Mouse (Mus musculus) intestine, embryonic 14.5 days (tissue): ENCODE data around the gene Hba-a2. TPM values are rescaled to one million over a fixed set of nuclear protein-coding genes. Genes with fewer than 3 reads are reported as not detected.
A peak's percentile ranks its signal among the peaks of the same experiment; 100 is the strongest.
"Not testable (repeated sequence)": the region's sequence is repeated elsewhere in the genome, so short reads cannot be mapped to it uniquely, and the experiment has no call there.

Experiments
- ATAC-seq: fragments of 200-750 bp; cut with Nextera tagmentation; replicated peaks from 2 replicates; pipeline ENCODE4 v1.8.0; 2017; ENCODE audit warnings: low read depth, moderate number of reproducible peaks, moderate TSS enrichment, moderate library complexity; ENCODE audit not compliant: low FRiP score, low TSS enrichment
- DNase-seq: peaks from one replicate; pipeline ENCODE4 v3.0.0-alpha.2; 2018; ENCODE audit warnings: low spot score
- H3K27ac ChIP-seq: fragments of 300-500 bp; sonication (generic); 2 replicates; pipeline ENCODE4 v1.5.1; 2014; ENCODE audit warnings: low read depth, mild to moderate bottlenecking, control low read depth
- H3K27me3 ChIP-seq: fragments of 300-500 bp; sonication (generic); replicated peaks from 2 replicates; pipeline ENCODE4 v1.6.1; 2014; ENCODE audit warnings: low read length, control low read depth; ENCODE audit not compliant: control insufficient read depth, insufficient read depth
- H3K36me3 ChIP-seq: fragments of 300-500 bp; sonication (generic); 2 replicates; pipeline ENCODE4 v1.6.1; 2014; ENCODE audit warnings: low read length, control low read depth; ENCODE audit not compliant: control insufficient read depth, insufficient read depth
- H3K4me1 ChIP-seq: fragments of 300-500 bp; sonication (generic); replicated peaks from 2 replicates; pipeline ENCODE4 v1.6.1; 2014; ENCODE audit warnings: low read length, control low read depth, mixed read lengths; ENCODE audit not compliant: control insufficient read depth, insufficient read depth
- H3K4me2 ChIP-seq: fragments of 300-500 bp; sonication (generic); 2 replicates; pipeline ENCODE4 v1.6.1; 2014; ENCODE audit warnings: low read length
- H3K4me3 ChIP-seq: fragments of 300-500 bp; sonication (generic); 2 replicates; pipeline ENCODE4 v1.5.1; 2014; ENCODE audit warnings: low read depth, low read length, control low read depth, mixed read lengths
- H3K9ac ChIP-seq: fragments of 300-500 bp; sonication (generic); 2 replicates; pipeline ENCODE4 v1.6.1; 2014; ENCODE audit warnings: mild to moderate bottlenecking, low read length
- H3K9me3 ChIP-seq: fragments of 300-500 bp; sonication (generic); 2 replicates; pipeline ENCODE4 v1.6.1; 2016; ENCODE audit warnings: low read length, control low read depth; ENCODE audit not compliant: control insufficient read depth
- WGBS: fragments of 180-500 bp; shearing (Covaris S2); extraction: QIAGEN DNeasy Blood & Tissue Kit; methylation state at CpG from one replicate; pipeline ENCODE4 v1.1.7; 2014; 5-methylcytosine and 5-hydroxymethylcytosine counted together
- polyA plus RNA-seq: library from polyadenylated mRNA; unstranded; fragments of >200 nt; fragmentation: Nextera tagmentation; extraction: Ambion mirVana; gene quantifications from 2 replicates; pipeline ENCODE4 v1.2.1, GENCODE M21; 2014

The Hba-a2 gene
- polyA plus RNA-seq, 1 experiment from 2014 or later = 7,428 TPM

- Histone ChIP-seq H3K27ac (no peak overlapping the region), H3K4me3 (no peak overlapping the region), H3K4me1 (no peaks in the 10 kb centered on the region), H3K9me3 (no peaks in the 10 kb centered on the region), H3K27me3 (peaks cover 18% of the 10 kb centered on the region; the same call in 1 of the 2 replicates), H3K9ac (no peak overlapping the region), H3K4me2 (no peak overlapping the region), H3K36me3 (no peaks in the 10 kb centered on the region)
- no peak for ATAC-seq
- DNase-seq = no peak
- 66% methylated on average over 21 of the region's 21 CpGs for WGBS
Measured at GRCm38 (mm10) chr11:32277736-32278457, 18.4 kb upstream of the Hba-a2 start.

GRCm38 (mm10) chr11:32278458-32278957, 17.8 kb upstream of the Hba-a2 start:
- H3K9me3 ChIP-seq = no peaks in the 10 kb centered on the region
- H3K27me3 ChIP-seq = peaks cover 18% of the 10 kb centered on the region; the same call in 1 of the 2 replicates
- WGBS = 77% methylated on average over 12 of the region's 12 CpGs
- ATAC-seq = no peak
- no peaks in the 10 kb centered on the region for H3K36me3 ChIP-seq
- no peak overlapping the region for H3K4me2 ChIP-seq
- no peaks in the 10 kb centered on the region for H3K4me1 ChIP-seq
- no peak for DNase-seq
- no peak overlapping the region for H3K4me3 ChIP-seq
- no peak overlapping the region for H3K9ac ChIP-seq
- no peak overlapping the region for H3K27ac ChIP-seq

GRCm38 (mm10) chr11:32280646-32281045, 15.6 kb upstream of the Hba-a2 start:
- H3K4me2 ChIP-seq = no peak overlapping the region
- ATAC-seq (no peak), DNase-seq (no peak)
- H3K9ac ChIP-seq = no peak overlapping the region
- peaks cover 18% of the 10 kb centered on the region; the same call in 1 of the 2 replicates for H3K27me3 ChIP-seq
- H3K9me3 ChIP-seq = no peaks in the 10 kb centered on the region
- no peak overlapping the region for H3K27ac ChIP-seq
- H3K4me1 ChIP-seq = no peaks in the 10 kb centered on the region
- H3K36me3 ChIP-seq = no peaks in the 10 kb centered on the region
- no peak overlapping the region for H3K4me3 ChIP-seq
- WGBS = 71% methylated on average over 2 of the region's 2 CpGs

GRCm38 (mm10) chr11:32281416-32282144, 14.7 kb upstream of the Hba-a2 start:
- no peaks in the 10 kb centered on the region for H3K36me3 ChIP-seq
- H3K4me1 ChIP-seq = no peaks in the 10 kb centered on the region
- H3K9ac ChIP-seq = no peak overlapping the region
- H3K4me3 ChIP-seq = no peak overlapping the region
- ATAC-seq = no peak
- no peak overlapping the region for H3K4me2 ChIP-seq
- no peak overlapping the region for H3K27ac ChIP-seq
- no peaks in the 10 kb centered on the region for H3K9me3 ChIP-seq
- 72% methylated on average over 1 of the region's 1 CpGs for WGBS
- no peak for DNase-seq
- H3K27me3 ChIP-seq = peaks cover 17% of the 10 kb centered on the region; the same call in 1 of the 2 replicates

GRCm38 (mm10) chr11:32283091-32283777, 13.1 kb upstream of the Hba-a2 start, which contains the start of gene Hba-a1:
TSS of gene Hba-a1 (plus strand) at chr11:32283511.
- not testable (repeated sequence) for H3K36me3 ChIP-seq, H3K4me1 ChIP-seq, H3K9me3 ChIP-seq, H3K9ac ChIP-seq, H3K4me3 ChIP-seq, H3K27ac ChIP-seq, DNase-seq, H3K4me2 ChIP-seq
- H3K27me3 ChIP-seq = peaks cover 13% of the 10 kb centered on the region; the same call in 1 of the 2 replicates
- 50% methylated on average over 1 of the region's 5 CpGs for WGBS
- ATAC-seq = 0 out of 2 replicates have a peak, but pooled peaks have one; percentile 54

GRCm38 (mm10) chr11:32284582-32284981, 11.7 kb upstream of the Hba-a2 start:
- DNase-seq, H3K4me2 ChIP-seq, H3K4me1 ChIP-seq, H3K9ac ChIP-seq, H3K27me3 ChIP-seq, H3K27ac ChIP-seq, ATAC-seq, H3K36me3 ChIP-seq, H3K4me3 ChIP-seq, H3K9me3 ChIP-seq: not testable (repeated sequence)
- WGBS = 54% methylated on average over 2 of the region's 2 CpGs

GRCm38 (mm10) chr11:32285031-32285775, 11.1 kb upstream of the Hba-a2 start:
- ATAC-seq = no peak
- 80% methylated on average over 7 of the region's 7 CpGs for WGBS

GRCm38 (mm10) chr11:32285887-32286286, 10.4 kb upstream of the Hba-a2 start:
- ATAC-seq, H3K9ac ChIP-seq, H3K27ac ChIP-seq, DNase-seq, H3K4me3 ChIP-seq, H3K4me2 ChIP-seq, H3K4me1 ChIP-seq, H3K9me3 ChIP-seq, H3K27me3 ChIP-seq, H3K36me3 ChIP-seq: not testable (repeated sequence)

More at GRCm38 (mm10) chr11:32285031-32285775, 11.1 kb upstream of the Hba-a2 start:
- no peaks in the 10 kb centered on the region for H3K36me3 ChIP-seq
- no peak overlapping the region for H3K27ac ChIP-seq
- H3K9ac ChIP-seq = no peak overlapping the region
- no peaks in the 10 kb centered on the region for H3K4me1 ChIP-seq
- H3K9me3 ChIP-seq = no peaks in the 10 kb centered on the region
- no peak overlapping the region for H3K4me3 ChIP-seq
- DNase-seq = no peak
- no peak overlapping the region for H3K4me2 ChIP-seq
- 0 out of 2 replicates have a peak, but pooled peaks cover 8% of the 10 kb centered on the region for H3K27me3 ChIP-seq
